Mouse (Mus musculus) spleen, adult 2 months (tissue): Measurements from ENCODE around the gene Klhdc3.

Source experiments
- CTCF ChIP-seq: fragments of 200-500 bp; IDR thresholded peaks from 2 replicates; pipeline ENCODE4 v1.5.1; 2011; ENCODE audit warnings: mild to moderate bottlenecking, inconsistent platforms; ENCODE audit not compliant: insufficient read depth, insufficient read length, insufficient replicate concordance; ENCODE audit errors: extremely low read depth
- POLR2A ChIP-seq: fragments of 200-500 bp; IDR thresholded peaks from 2 replicates; pipeline ENCODE4 v1.6.1; 2011; ENCODE audit warnings: low read depth, low read length, inconsistent platforms

DNA sequence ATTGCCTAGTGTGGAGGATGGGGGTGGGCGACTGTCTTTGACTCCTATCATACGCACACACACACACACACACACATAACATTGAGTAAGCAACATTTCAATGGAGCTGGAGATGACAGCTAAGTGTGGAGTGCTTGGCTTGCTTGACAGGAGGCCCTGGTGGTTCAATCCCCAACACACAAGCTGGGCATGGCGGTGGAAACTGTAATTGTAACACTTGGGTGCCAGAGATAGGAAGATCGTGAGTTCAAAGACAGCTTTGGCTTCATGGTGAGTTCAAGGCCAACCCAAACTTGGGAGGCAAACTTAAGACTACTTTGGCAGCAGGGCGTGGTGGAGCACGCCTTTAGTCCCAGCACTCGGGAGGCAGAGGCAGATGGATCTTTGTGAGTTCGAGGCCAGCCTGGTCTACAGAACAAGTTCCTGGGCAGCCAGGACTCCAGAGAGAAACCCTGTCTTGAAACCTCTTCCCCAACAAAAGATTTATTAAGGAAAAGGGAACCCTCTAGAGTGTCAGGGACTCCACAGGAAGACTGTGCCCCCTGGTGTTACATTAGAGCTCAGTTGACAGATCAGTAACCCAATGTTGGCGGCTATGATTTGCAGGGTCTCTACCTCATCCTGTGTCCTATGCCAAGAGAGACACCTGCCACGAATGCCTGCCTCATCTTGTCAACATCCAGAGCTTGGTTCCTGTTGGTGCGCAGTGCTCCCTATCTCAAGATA is 34.2 kb upstream of the Klhdc3 start:
- no peak for TF ChIP-seq POLR2A
- no peak for TF ChIP-seq CTCF
